Mouse (Mus musculus) c-Kit-negative CD71-positive TER-119-positive erythroid progenitor cells, embryonic 14.5 days (primary cell): ENCODE results near the gene Pdgfd.

Experiments used
- DNase-seq: peaks from one replicate; pipeline ENCODE4 v3.0.0-alpha.2; 2013; ENCODE audit warnings: low read depth, low spot score

The Pdgfd gene

GRCm38 (mm10) chr9:6317114-6317513 lies 148.7 kb downstream of the Pdgfd start:
- DNase-seq, result no peak

DNA sequence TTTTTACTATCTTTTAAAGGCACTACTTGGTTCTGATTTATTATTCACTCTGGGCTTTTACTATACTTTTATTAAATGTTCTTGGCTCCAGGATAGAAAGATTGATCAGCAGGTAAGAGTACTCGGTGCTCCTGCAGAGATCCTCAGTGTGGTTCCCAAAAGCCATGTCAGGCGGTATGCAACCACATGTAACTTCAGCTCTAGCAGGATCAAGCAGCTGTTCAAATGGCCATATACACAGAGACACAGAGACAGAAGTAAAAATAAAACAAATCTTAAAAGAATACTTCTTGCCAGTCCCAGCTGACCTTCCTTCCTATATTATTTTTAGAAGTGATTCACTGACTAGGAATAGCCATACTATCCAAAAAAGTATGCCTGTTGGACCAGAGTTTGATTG lies 157.0 kb downstream of the Pdgfd start:
- DNase-seq, result no peak

DNA sequence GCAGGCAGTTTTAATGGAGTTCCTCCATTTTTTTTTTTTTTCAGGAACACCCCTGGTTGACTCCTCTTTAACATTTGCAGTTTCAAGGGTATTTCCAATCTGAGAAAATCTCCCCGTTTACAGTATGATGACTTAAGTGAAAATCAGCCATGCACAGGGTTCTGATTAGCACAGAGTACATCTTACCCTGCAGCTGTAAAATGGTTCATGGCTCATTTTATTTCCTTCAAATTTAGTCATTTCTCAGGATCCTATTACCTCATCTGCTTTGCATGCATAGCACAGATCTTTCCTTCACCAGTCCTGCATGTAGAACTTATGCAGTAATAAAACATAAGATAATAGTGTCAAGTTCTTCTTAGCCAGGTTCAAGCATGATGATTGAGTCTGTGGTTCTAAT lies 165.1 kb downstream of the Pdgfd start:
- DNase-seq, result no peak

GRCm38 (mm10) chr9:6336236-6336635 lies 167.9 kb downstream of the Pdgfd start:
- DNase-seq, result no peak

GRCm38 (mm10) chr9:6337891-6338290 lies 169.5 kb downstream of the Pdgfd start:
- no peak for DNase-seq

DNA sequence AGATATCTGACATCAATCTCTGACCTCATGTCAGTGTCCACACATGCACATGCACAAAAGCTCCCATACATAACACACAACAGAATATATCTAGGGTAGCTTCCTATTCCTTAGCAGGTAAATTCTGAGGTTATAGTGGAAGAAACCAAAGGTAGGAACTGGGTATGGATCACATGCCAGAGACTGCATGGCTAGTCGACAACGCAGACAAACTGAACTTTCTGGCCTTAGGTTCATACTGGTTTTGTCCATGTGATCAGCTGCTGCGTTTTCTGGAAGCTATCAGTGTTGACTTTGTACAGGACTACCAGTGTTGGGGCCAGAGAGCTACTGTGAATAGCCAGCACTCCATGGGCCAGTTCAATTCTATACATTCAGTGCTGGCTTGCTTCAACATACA lies 170.0 kb downstream of the Pdgfd start:
- DNase-seq, result no peak

GRCm38 (mm10) chr9:6339394-6339793 lies 171.0 kb downstream of the Pdgfd start:
- no peak for DNase-seq

GRCm38 (mm10) chr9:6340750-6341149 lies 172.4 kb downstream of the Pdgfd start:
- no peak for DNase-seq

GRCm38 (mm10) chr9:6342854-6343253 lies 174.5 kb downstream of the Pdgfd start:
- no peak for DNase-seq

DNA sequence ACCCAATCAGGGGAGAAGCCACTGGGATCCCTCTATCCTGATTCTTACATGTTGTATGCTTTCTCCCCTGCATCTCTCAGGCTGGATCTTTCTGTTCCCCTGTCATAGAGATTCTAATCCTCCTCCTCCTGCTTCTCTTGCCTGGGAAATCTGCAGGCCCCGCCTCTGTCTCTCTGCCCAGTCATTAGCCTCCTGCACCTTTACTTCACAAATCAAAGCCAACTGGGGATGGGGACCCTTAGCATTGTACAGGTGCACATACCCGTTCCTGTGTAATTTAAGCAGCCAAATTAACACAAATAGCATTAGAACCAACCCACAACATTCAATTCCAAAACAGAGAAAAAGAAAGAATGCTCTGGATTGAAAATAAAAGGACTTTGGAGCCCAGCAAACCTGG lies 176.1 kb downstream of the Pdgfd start:
- DNase-seq, result no peak

DNA sequence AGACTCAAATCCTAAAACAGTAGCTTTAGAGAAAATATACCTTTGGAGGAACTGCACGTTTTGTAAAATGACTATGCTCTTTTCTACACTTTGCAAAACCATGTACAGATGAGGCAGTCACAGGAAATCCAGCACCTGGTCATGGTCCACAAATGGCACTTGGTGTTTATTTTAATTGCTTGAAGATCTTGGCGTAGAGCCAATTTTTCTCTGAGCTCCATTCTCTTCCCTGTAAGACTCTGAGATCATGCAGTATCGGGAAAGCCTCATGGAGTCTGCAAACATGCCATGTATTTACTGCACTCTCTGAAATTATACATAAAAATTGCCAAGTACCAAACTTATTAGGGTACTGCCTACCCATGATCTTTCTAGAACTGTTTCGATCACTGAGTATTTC lies 176.5 kb downstream of the Pdgfd start:
- DNase-seq, result no peak

GRCm38 (mm10) chr9:6345366-6345765 lies 177.0 kb downstream of the Pdgfd start:
- DNase-seq, result no peak

GRCm38 (mm10) chr9:6353257-6353960 lies 185.0 kb downstream of the Pdgfd start:
- DNase-seq, result no peak

DNA sequence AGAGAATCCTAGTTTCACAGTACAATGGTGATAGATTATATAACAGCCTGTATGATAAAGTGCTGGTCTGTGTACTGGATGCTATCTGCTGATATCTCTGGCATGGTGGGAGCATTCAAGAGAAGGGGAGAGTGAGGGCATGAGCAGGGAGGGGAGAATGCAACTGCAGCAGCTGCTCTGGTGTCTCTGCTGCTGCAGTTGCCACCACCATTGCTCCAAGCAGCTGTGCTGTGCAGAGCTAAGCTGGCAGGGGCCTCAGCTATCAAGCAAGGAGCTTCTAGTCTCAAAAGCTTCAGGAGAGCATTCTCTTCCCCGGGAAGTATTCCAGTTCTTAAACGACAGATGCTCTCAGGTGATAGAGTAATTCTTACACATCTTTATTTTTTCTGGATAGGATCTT lies 192.4 kb downstream of the Pdgfd start:
- DNase-seq, result no peak

DNA sequence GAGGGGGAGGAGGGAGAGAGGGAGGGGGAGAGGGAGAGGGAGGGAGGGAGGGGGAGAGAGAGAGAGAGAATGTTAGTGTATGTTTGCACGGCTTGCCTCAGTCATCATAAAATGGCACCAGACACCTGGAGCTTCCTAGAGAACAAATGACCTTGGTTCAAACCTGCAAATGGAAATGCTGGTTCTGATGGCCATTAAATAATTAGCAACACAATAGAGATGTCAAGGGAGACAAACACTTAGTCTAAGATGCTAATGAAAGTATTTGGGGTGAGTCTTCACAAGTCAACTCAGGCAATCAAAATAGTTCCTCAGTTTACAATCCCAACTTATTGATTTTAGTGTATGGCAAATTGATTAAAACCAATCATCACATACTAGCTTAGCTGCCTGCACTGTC lies 198.2 kb downstream of the Pdgfd start:
- no peak for DNase-seq

- DNase-seq, result no peak
Measured at GRCm38 (mm10) chr9:6401764-6402163, 233.4 kb downstream of the Pdgfd start.

GRCm38 (mm10) chr9:6406535-6406934 lies 238.2 kb downstream of the Pdgfd start:
- DNase-seq, result no peak

GRCm38 (mm10) chr9:6407972-6408371 lies 239.6 kb downstream of the Pdgfd start:
- DNase-seq, result no peak

GRCm38 (mm10) chr9:6424606-6425005 lies 256.2 kb downstream of the Pdgfd start:
- no peak for DNase-seq
